Mouse (Mus musculus): ENCODE results near the gene Ttll8. TPM values are rescaled to one million over a fixed set of nuclear protein-coding genes. Genes with fewer than 3 reads are reported as not detected.
A peak's percentile ranks its signal among the peaks of the same experiment; 100 is the strongest.

Ttll8 gene
- polyA plus RNA-seq (2016; fragmentation: Nextera tagmentation; extraction: Ambion mirVana) = not detected in 2 replicates

DNA sequence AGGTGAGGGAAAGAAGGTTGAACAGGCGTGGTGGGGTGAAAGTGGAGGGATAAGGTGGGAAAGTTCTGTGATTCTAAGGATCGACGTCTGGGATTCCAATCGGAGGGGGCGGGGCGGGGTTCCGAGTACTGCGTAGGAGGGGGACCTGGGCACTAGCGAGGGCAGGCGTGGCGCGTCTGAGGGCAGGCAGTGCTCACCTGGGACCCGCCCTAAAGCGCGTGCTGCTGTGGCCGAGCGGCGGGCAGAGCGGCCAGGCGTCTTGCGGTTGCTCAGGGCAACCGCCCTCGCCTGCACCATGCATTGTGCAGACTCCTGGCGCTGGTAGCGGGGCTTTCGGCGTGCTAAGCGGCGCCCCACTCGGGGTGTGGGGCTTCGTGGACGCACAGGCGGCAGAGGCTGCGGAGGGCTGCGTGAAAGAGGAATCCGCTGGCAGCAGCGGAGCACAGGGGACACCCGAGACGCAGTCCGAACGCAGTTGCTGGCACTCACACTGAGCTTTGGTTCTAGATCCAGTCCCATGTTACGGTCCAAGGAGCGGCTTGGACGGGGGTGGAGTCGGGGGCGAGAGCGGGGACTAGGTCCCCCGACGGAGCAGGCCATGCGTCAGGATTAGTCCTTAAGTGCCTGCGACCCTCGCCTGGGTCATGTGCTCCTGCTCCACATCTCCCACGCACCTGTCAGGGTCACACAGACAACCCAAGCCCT is at the start of gene Ttll8:
Ttll8 (minus strand) TSS at position 51 of the 705 bp plus-strand sequence.
- peak within 1 kb of the TSS; percentile 52 for H3K27ac ChIP-seq
- 3% methylated on average over 53 of the region's 53 CpGs for WGBS
- H3K36me3 ChIP-seq = no peaks in the 10 kb centered on the region
- DNase-seq (ENCODE audit: low spot score) = no peak
- no peaks in the 10 kb centered on the region for H3K9me3 ChIP-seq
- H3K4me1 ChIP-seq = peaks cover 14% of the 10 kb centered on the region
- H3K4me3 ChIP-seq = peak within 1 kb of the TSS; percentile 64
- H3K27me3 ChIP-seq (ENCODE audit: insufficient read depth, poor library complexity, severe bottlenecking) = peaks cover 69% of the 10 kb centered on the region

GRCm38 (mm10) chr15:89001245-89001644 is 47.0 kb upstream of the Ttll8 start:
- H3K4me1 ChIP-seq = peaks cover 3% of the 10 kb centered on the region; the same call in 1 of the 2 replicates
- no peaks in the 10 kb centered on the region for H3K36me3 ChIP-seq
- H3K27me3 ChIP-seq (ENCODE audit: insufficient read depth, poor library complexity, severe bottlenecking) = no peaks in the 10 kb centered on the region
- WGBS = 68% methylated on average over 3 of the region's 3 CpGs
- no peaks in the 10 kb centered on the region for H3K9me3 ChIP-seq
- H3K27ac ChIP-seq = no peak overlapping the region
- H3K4me3 ChIP-seq = no peak overlapping the region
- no peak for DNase-seq (ENCODE audit: low spot score)

DNA sequence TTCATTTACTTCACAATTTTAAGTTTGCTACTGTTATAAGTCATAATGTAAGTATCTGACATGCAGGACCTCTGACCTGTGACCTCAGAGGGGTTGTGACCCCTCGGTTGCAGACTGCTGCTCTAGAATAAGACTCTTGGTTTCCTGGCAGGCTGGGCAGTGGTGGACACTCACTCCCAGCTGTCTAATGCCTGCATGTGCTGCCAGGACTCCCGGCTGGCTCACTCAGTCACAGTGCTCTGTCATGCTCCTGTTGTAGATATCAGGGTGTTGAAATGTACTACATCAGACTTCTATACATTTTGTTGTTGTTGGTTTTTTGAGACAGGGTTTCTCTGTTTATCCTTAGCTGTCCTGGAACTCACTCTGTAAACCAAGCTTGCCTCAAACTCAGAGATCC is 46.1 kb upstream of the Ttll8 start:
- Histone ChIP-seq H3K4me1 (peaks cover 3% of the 10 kb centered on the region; the same call in 1 of the 2 replicates), H3K27me3 (ENCODE audit: insufficient read depth, poor library complexity, severe bottlenecking) (no peaks in the 10 kb centered on the region), H3K36me3 (no peaks in the 10 kb centered on the region), H3K4me3 (no peak overlapping the region), H3K9me3 (no peaks in the 10 kb centered on the region), H3K27ac (no peak overlapping the region)
- DNase-seq (ENCODE audit: low spot score) = no peak
- WGBS = 57% methylated on average over 2 of the region's 2 CpGs

GRCm38 (mm10) chr15:88999124-88999523 is 44.9 kb upstream of the Ttll8 start:
- Histone ChIP-seq H3K36me3 (no peaks in the 10 kb centered on the region), H3K27me3 (ENCODE audit: insufficient read depth, poor library complexity, severe bottlenecking) (no peaks in the 10 kb centered on the region), H3K27ac (no peak overlapping the region), H3K9me3 (no peaks in the 10 kb centered on the region), H3K4me1 (peaks cover 3% of the 10 kb centered on the region; the same call in 1 of the 2 replicates), H3K4me3 (no peak overlapping the region)
- WGBS = 77% methylated on average over 2 of the region's 2 CpGs
- no peak for DNase-seq (ENCODE audit: low spot score)

DNA sequence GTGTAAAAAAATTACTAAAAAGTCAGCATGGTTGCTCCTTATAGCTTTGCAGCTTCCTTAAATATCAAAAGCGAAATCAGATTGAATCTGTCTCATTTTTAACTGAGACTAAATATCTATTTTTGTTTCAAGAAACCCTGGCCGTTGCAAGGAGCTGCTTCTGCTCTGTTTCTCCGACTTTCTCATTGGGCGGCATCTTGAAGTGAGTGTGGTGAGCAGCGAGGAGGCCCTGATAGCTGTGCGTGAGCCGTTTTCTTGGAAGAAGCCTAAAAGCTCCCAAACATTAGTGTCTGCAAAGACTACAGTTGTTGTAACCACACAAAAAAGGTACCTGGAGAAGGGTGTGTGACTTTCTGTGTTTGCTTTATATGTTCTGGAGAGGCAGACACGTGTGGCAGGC is 44.4 kb upstream of the Ttll8 start:
- Histone ChIP-seq H3K27ac (no peak overlapping the region), H3K9me3 (no peaks in the 10 kb centered on the region), H3K36me3 (no peaks in the 10 kb centered on the region), H3K4me1 (peaks cover 3% of the 10 kb centered on the region; the same call in 1 of the 2 replicates), H3K27me3 (ENCODE audit: insufficient read depth, poor library complexity, severe bottlenecking) (no peaks in the 10 kb centered on the region), H3K4me3 (no peak overlapping the region)
- DNase-seq (ENCODE audit: low spot score) = no peak
- 68% methylated on average over 8 of the region's 8 CpGs for WGBS

DNA sequence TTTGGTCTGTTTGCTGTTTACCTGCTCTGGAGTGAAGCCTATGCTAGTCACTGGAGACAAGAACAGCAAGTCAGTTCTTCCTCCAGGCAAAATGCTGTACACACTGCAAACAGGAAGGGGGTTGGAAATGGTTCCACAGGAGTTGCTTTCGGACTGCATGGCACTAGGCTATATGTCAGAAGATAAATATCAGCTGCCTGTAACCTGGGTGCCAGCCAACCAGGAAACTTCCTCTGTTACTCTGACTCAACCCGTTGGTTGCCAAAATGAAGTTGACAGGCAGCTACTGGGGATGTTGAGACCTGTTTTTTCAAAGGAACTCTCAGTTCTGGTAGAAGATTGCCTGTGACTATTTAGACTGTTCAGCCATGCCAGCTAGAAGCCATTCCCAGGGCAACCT is 35.0 kb upstream of the Ttll8 start:
- Histone ChIP-seq H3K4me3 (no peak overlapping the region), H3K27me3 (ENCODE audit: insufficient read depth, poor library complexity, severe bottlenecking) (no peaks in the 10 kb centered on the region)
- 64% methylated on average over 2 of the region's 2 CpGs for WGBS

DNA sequence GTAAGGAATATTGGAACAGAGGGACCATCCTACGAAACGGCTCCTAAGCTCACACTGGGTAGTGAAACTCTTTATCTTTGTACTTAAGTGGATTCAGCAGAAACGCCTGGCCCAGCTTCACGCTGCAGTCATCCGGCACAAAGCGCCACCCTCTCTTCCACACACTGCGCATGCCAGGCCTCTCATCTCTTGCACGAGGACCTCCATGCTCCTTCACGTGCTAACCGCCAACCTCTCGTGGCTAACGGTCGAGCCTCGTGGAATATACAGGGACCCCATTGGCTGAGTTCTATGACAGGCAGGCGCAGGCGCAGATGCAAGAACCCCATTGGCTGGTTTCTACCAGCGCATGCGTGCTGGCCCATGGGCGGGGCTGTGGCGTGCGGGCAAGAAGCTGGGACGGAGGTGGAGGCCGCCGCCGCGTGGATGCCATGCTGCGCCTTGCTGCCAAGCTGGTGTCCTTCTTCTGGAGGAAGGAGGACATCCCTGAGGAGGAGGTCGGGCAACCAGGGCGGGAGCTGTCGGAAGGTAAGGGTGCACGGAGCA is 28.4 kb upstream of the Ttll8 start, which contains the start of gene Mov10l1:
Mov10l1 (plus strand) TSS at position 376 of the 546 bp plus-strand sequence.
- H3K4me3 ChIP-seq = no peak within 1 kb of the TSS
- WGBS = 84% methylated on average over 31 of the region's 31 CpGs
- H3K27ac ChIP-seq = no peak within 1 kb of the TSS
- no peaks in the 10 kb centered on the region for H3K36me3 ChIP-seq
- H3K4me1 ChIP-seq = no peaks in the 10 kb centered on the region
- no peaks in the 10 kb centered on the region for H3K27me3 ChIP-seq (ENCODE audit: insufficient read depth, poor library complexity, severe bottlenecking)
- H3K9me3 ChIP-seq = no peaks in the 10 kb centered on the region
- no peak for DNase-seq (ENCODE audit: low spot score)

More for the DNA sequence above, 35.0 kb upstream of the Ttll8 start:
- DNase-seq (ENCODE audit: low spot score) = no peak
- H3K4me1 ChIP-seq = no peaks in the 10 kb centered on the region
- H3K9me3 ChIP-seq = no peaks in the 10 kb centered on the region
- H3K36me3 ChIP-seq = no peaks in the 10 kb centered on the region
- no peak overlapping the region for H3K27ac ChIP-seq

- H3K4me1 ChIP-seq = no peaks in the 10 kb centered on the region
- DNase-seq (ENCODE audit: low spot score) = no peak
- H3K27me3 ChIP-seq (ENCODE audit: insufficient read depth, poor library complexity, severe bottlenecking) = no peaks in the 10 kb centered on the region
- no peak overlapping the region for H3K27ac ChIP-seq
- H3K4me3 ChIP-seq = no peak overlapping the region
- WGBS = 40% methylated on average over 3 of the region's 3 CpGs
- H3K9me3 ChIP-seq = no peaks in the 10 kb centered on the region
- no peaks in the 10 kb centered on the region for H3K36me3 ChIP-seq
These were observed 24.9 kb upstream of the Ttll8 start for GRCm38 (mm10) chr15:88979138-88979446.

DNA sequence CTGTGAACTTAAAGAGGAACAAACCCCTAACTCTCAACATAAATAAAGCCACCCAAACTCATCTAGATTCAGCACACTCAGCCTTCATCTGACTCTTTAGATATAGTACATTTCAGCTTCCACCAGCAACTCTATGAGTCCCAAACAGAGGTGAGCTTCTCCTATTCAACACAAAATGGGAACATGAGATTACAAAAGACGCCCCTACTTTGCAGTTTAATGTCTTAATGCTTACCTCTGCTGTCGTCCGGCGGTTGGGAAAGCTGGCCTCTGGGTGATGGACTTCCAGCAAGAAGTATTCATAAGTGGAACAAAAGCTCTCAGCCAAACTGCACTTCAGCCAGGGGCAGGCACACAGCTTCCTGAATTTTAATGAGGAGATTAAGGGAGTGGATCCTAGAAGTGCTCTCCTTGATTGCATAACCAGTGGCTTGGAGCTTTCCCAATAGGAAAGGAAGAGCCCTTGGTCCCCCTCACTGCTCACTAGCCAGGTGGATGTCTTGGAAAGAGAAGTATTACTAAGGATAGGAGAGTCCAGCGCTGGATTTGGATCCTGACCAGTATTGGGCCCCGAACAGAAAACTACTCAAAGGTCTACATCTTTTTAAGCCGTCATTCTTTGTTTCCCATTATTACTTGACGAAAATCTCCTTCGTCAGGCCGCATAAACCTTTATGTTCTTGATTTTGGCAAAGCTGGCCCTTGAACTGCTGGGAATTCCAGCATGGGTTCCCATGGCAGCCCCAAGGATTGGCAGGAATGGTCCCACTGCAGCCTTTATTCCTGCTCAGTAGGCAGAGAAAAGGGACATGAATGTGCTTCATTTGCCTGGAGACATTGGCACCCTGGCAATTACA is 24.3 kb upstream of the Ttll8 start, which contains the start of gene Mlc1:
Mlc1 (minus strand) TSS at position 727 of the 857 bp plus-strand sequence.
- DNase-seq (ENCODE audit: low spot score) = no peak
- Histone ChIP-seq H3K4me1 (no peaks in the 10 kb centered on the region), H3K36me3 (no peaks in the 10 kb centered on the region), H3K27me3 (ENCODE audit: insufficient read depth, poor library complexity, severe bottlenecking) (no peaks in the 10 kb centered on the region), H3K4me3 (no peak within 1 kb of the TSS), H3K9me3 (no peaks in the 10 kb centered on the region), H3K27ac (no peak within 1 kb of the TSS)
- WGBS = 81% methylated on average over 10 of the region's 10 CpGs

DNA sequence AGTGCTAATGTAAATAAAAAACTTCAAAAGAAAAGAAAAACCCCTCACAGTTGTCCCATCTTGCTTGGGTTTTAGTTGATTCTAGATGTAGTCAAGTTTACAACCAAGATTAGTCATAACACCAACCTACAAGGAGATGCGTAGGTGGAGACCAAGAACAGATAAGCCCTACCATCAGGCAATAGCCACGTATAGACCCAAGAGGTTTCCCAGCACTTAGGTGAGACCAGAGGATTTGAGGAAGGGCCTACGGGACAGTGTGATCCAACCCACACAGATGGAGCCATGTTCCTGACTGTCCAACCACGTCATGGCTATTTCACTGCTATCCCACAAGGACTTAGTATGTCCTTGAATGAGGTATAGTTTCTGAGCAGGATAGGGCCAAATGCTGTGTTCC is 18.1 kb upstream of the Ttll8 start:
- Histone ChIP-seq H3K36me3 (no peaks in the 10 kb centered on the region), H3K4me3 (no peak overlapping the region), H3K9me3 (no peaks in the 10 kb centered on the region), H3K4me1 (no peaks in the 10 kb centered on the region), H3K27ac (no peak overlapping the region), H3K27me3 (ENCODE audit: insufficient read depth, poor library complexity, severe bottlenecking) (no peaks in the 10 kb centered on the region)
- 90% methylated on average over 4 of the region's 4 CpGs for WGBS
- no peak for DNase-seq (ENCODE audit: low spot score)

DNA sequence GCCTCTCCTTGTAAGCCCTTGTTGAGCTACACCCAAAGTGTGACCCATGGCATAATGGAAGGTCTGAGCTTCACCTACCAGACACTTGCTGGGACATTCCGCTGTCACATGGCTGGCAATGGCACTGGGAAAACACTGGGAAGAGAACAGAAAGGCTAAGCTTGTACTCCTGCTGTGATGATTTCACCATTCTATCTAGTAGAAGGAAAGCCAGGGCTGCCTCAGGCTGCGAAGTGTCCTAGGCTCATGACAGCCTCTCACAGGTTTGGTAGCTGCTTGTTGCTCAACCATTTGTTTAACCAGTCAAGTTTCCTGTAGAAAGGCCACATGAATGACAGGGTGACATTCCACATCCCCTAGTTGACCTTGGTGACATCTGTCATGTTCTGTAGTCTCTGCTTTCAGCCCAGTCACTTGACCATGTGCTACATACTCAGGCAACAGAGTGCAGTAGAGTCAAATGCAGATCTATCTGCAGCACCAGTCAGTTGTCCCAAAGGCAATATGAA is 9.9 kb upstream of the Ttll8 start:
- no peak overlapping the region for H3K4me3 ChIP-seq
- 81% methylated on average over 2 of the region's 2 CpGs for WGBS
- 0 out of 2 replicates have a peak, but pooled peaks cover 2% of the 10 kb centered on the region for H3K9me3 ChIP-seq
- no peaks in the 10 kb centered on the region for H3K4me1 ChIP-seq
- no peak overlapping the region for H3K27ac ChIP-seq
- H3K36me3 ChIP-seq = no peaks in the 10 kb centered on the region
- peaks cover 7% of the 10 kb centered on the region; the same call in 1 of the 2 replicates for H3K27me3 ChIP-seq (ENCODE audit: insufficient read depth, poor library complexity, severe bottlenecking)
- DNase-seq (ENCODE audit: low spot score) = no peak

GRCm38 (mm10) chr15:88957522-88957921 is 3.3 kb upstream of the Ttll8 start:
- H3K4me3 ChIP-seq = no peak overlapping the region
- H3K36me3 ChIP-seq = no peaks in the 10 kb centered on the region
- no peak for DNase-seq (ENCODE audit: low spot score)
- peaks cover 71% of the 10 kb centered on the region for H3K27me3 ChIP-seq (ENCODE audit: insufficient read depth, poor library complexity, severe bottlenecking)
- no peaks in the 10 kb centered on the region for H3K9me3 ChIP-seq
- 83% methylated on average over 4 of the region's 4 CpGs for WGBS
- H3K4me1 ChIP-seq = peaks cover 14% of the 10 kb centered on the region
- H3K27ac ChIP-seq = no peak overlapping the region

DNA sequence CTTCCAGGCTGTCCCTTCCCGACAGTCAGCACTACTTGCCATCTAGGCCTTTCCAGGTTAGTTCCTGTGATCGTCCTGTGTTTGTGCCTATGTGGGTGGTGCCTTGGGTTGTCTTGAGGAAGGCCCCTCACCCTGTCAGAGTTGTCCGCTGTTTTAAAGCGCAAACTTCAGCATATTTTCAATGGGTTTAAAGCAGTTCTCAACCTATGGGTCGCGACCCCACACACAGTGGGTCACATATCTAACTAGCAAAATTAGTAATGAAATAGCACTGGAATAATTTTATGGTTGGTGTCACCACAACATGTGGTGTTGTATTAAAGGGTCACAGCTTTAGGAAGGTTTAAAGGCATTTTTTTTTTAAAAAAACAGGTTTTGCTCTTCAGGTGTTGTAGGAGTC is 1.1 kb upstream of the Ttll8 start:
- Histone ChIP-seq H3K4me1 (peaks cover 14% of the 10 kb centered on the region), H3K27me3 (ENCODE audit: insufficient read depth, poor library complexity, severe bottlenecking) (peaks cover 72% of the 10 kb centered on the region), H3K36me3 (no peaks in the 10 kb centered on the region), H3K4me3 (no peak overlapping the region), H3K9me3 (no peaks in the 10 kb centered on the region), H3K27ac (no peak overlapping the region)
- no peak for DNase-seq (ENCODE audit: low spot score)
- 79% methylated on average over 6 of the region's 6 CpGs for WGBS

Measured in heart, embryonic 10.5 days (tissue).